Mouse (Mus musculus) adrenal gland, adult 10 weeks (tissue): Measurements from ENCODE around the gene Rsc1a1. TPM values are rescaled to one million over a fixed set of nuclear protein-coding genes. Genes with fewer than 3 reads are reported as not detected.

Experiments
- polyA plus RNA-seq: library from polyadenylated mRNA; stranded (reverse); fragments of 350-450 nt; fragmentation: Illumina TruSeq; extraction: RNeasy Lipid Tissue Mini Kit (QIAGEN cat#74804); gene quantifications from one replicate; pipeline ENCODE4 v1.2.3, GENCODE M21; 2014; ENCODE audit warnings: low read depth, low replicate concordance

Gene Rsc1a1
- polyA plus RNA-seq = not detected

GRCm38 (mm10) chr4:141685499-141685898 lies at the start of gene Rsc1a1:
Gene Rsc1a1, minus strand, starts transcription at chr4:141685599.

GRCm38 (mm10) chr4:141722731-141723672 lies 37.6 kb upstream of the Rsc1a1 start, which contains the start of gene Ddi2:
Gene Ddi2, minus strand, starts transcription at chr4:141723419.

GRCm38 (mm10) chr4:141664799-141665198 lies 20.6 kb downstream of the Rsc1a1 start, which contains the start of gene Plekhm2:
Gene Plekhm2, minus strand, starts transcription at chr4:141664899.

Other genes starting within 250 kb of the Rsc1a1 start
- not detected for gene Srarp, start 249.5 kb downstream of the Rsc1a1 start, polyA plus RNA-seq
- gene Zbtb17, start 240.9 kb downstream of the Rsc1a1 start, polyA plus RNA-seq = not detected
- 9.1 TPM for gene Spen, start 147.0 kb downstream of the Rsc1a1 start, polyA plus RNA-seq
- 7.1 TPM for gene Fblim1, start 79.5 kb downstream of the Rsc1a1 start, polyA plus RNA-seq
- not detected for gene Tmem82, start 67.0 kb downstream of the Rsc1a1 start, polyA plus RNA-seq
- 0.35 TPM for gene Slc25a34, start 61.8 kb downstream of the Rsc1a1 start, polyA plus RNA-seq
- 1.3 TPM for gene Plekhm2, start 20.7 kb downstream of the Rsc1a1 start, polyA plus RNA-seq
- gene Ddi2, start 37.8 kb upstream of the Rsc1a1 start, polyA plus RNA-seq = 33.9 TPM
- gene Agmat, start 61.1 kb upstream of the Rsc1a1 start, polyA plus RNA-seq = 0.70 TPM
- gene Dnajc16, start 105.3 kb upstream of the Rsc1a1 start, polyA plus RNA-seq = 11.1 TPM
- gene Casp9, start 108.0 kb upstream of the Rsc1a1 start, polyA plus RNA-seq = 17.0 TPM
- gene Cela2a, start 140.6 kb upstream of the Rsc1a1 start, polyA plus RNA-seq = not detected
- gene Ctrc, start 160.8 kb upstream of the Rsc1a1 start, polyA plus RNA-seq = not detected
- gene Efhd2, start 189.3 kb upstream of the Rsc1a1 start, polyA plus RNA-seq = 2.2 TPM